Mouse (Mus musculus): ENCODE results near the gene Fam124b. TPM values are rescaled to one million over a fixed set of nuclear protein-coding genes. Genes with fewer than 3 reads are reported as not detected.
A peak's percentile ranks its signal among the peaks of the same experiment; 100 is the strongest.

Gene Fam124b
- polyA plus RNA-seq (2015; fragmentation: Nextera tagmentation; extraction: Ambion mirVana): 1.4 and 1.5 TPM in 2 replicates

DNA sequence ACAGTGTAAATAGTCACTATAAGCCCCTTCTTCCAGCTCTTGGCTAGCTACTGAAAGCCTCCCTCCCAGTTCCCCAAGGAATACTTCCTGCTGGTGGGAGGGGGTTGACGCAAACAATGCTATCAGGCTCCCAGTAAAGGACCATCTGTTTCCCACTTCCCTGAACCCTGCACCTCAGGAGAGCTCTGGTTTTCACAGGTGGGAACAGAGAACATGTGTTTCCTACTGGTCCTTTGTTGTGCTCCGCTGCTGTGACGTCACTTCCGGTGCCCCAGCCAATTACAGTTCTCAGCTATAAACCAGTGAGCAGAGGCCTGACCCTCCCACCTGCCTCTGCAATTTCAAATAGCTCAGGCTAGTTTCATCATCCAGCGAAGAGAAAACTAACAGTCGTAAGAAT lies at the start of gene Fam124b:
TSS of gene Fam124b (minus strand) at position 206 of the 400 bp plus-strand sequence.
- H3K4me1 ChIP-seq (replicated peaks): no peaks in the 10 kb centered on the region
- no peak within 1 kb of the TSS for H3K4me2 ChIP-seq
- H3K9ac ChIP-seq: no peak within 1 kb of the TSS
- ATAC-seq (replicated peaks; ENCODE audit: insufficient number of reproducible peaks, insufficient read depth, low FRiP score, low read depth): peak; percentile 86
- H3K9me3 ChIP-seq (replicated peaks): no peaks in the 10 kb centered on the region
- H3K27me3 ChIP-seq: no peaks in the 10 kb centered on the region
- H3K4me3 ChIP-seq: no peak within 1 kb of the TSS
- 52% methylated on average over 6 of the region's 6 CpGs for WGBS
- no peaks in the 10 kb centered on the region for H3K36me3 ChIP-seq
- peak within 1 kb of the TSS; percentile 45 for H3K27ac ChIP-seq

GRCm38 (mm10) chr1:80260443-80260842 lies 42.2 kb upstream of the Fam124b start:
- H3K27me3 ChIP-seq: no peaks in the 10 kb centered on the region
- 80% methylated on average over 1 of the region's 1 CpGs for WGBS
- ATAC-seq (replicated peaks; ENCODE audit: insufficient number of reproducible peaks, insufficient read depth, low FRiP score, low read depth): no peak

GRCm38 (mm10) chr1:80258632-80259031 lies 40.4 kb upstream of the Fam124b start:
- Histone ChIP-seq H3K4me2 (no peak overlapping the region), H3K9ac (no peak overlapping the region), H3K36me3 (no peaks in the 10 kb centered on the region), H3K4me3 (no peak overlapping the region), H3K27me3 (no peaks in the 10 kb centered on the region), H3K4me1 (replicated peaks) (peaks cover 2% of the 10 kb centered on the region; the same call in 1 of the 2 replicates), H3K9me3 (replicated peaks) (no peaks in the 10 kb centered on the region), H3K27ac (no peak overlapping the region)
- 62% methylated on average over 4 of the region's 4 CpGs for WGBS
- no peak for ATAC-seq (replicated peaks; ENCODE audit: insufficient number of reproducible peaks, insufficient read depth, low FRiP score, low read depth)

More at GRCm38 (mm10) chr1:80260443-80260842, 42.2 kb upstream of the Fam124b start:
- Histone ChIP-seq H3K4me2 (no peak overlapping the region), H3K9me3 (replicated peaks) (no peaks in the 10 kb centered on the region), H3K4me3 (no peak overlapping the region), H3K9ac (no peak overlapping the region), H3K27ac (no peak overlapping the region), H3K36me3 (no peaks in the 10 kb centered on the region; the same call in 1 of the 2 replicates), H3K4me1 (replicated peaks) (peaks cover 2% of the 10 kb centered on the region; the same call in 1 of the 2 replicates)

GRCm38 (mm10) chr1:80253309-80253708 lies 35.0 kb upstream of the Fam124b start:
- H3K4me3 ChIP-seq: no peak overlapping the region
- no peak overlapping the region for H3K27ac ChIP-seq
- H3K4me1 ChIP-seq (replicated peaks): no peaks in the 10 kb centered on the region
- no peak overlapping the region for H3K4me2 ChIP-seq
- no peaks in the 10 kb centered on the region for H3K36me3 ChIP-seq
- no peaks in the 10 kb centered on the region for H3K9me3 ChIP-seq (replicated peaks)
- ATAC-seq (replicated peaks; ENCODE audit: insufficient number of reproducible peaks, insufficient read depth, low FRiP score, low read depth): no peak
- no peaks in the 10 kb centered on the region for H3K27me3 ChIP-seq
- H3K9ac ChIP-seq: no peak overlapping the region

DNA sequence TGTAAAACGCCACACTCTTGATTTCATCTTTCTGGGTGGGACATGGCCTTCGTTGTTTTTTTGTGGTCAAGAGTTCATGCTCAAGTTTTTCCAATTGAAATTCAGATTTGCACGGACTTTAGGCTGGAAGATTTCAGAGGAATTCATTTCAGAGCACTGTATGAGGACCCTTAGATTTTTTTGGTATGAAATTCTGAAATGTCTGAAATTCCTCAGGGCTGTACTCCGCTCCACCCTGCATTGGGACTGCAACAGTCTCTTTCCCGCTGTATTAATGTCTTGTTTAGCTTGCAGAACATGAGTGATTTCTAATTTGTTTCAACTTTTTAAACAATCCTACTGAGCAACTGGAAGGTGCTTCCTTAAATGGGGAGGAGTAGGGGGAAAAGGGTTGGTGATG lies 32.0 kb upstream of the Fam124b start:
- Histone ChIP-seq H3K9ac (no peak overlapping the region), H3K4me3 (no peak overlapping the region), H3K4me2 (no peak overlapping the region), H3K4me1 (replicated peaks) (no peaks in the 10 kb centered on the region), H3K9me3 (replicated peaks) (no peaks in the 10 kb centered on the region), H3K36me3 (no peaks in the 10 kb centered on the region), H3K27ac (no peak overlapping the region), H3K27me3 (no peaks in the 10 kb centered on the region)
- WGBS: 74% methylated on average over 5 of the region's 5 CpGs
- no peak for ATAC-seq (replicated peaks; ENCODE audit: insufficient number of reproducible peaks, insufficient read depth, low FRiP score, low read depth)

DNA sequence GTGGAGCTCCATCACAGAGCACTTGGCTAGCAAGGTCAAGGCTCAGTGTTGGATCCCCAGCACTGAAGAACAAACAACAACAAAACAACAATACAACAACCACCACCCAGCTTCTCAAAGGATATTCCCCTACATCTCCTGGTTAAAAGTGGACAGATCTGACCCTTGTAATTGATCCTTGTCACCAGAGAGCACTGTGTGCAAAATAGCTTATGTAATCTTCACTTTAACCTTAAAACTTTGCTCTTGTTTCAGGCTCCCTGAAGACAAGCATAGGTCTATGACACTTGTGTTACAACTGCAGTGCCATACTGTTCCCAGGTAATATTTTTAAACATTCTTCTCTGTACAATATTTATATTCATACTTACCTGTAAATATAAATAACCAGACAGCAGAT lies 28.9 kb upstream of the Fam124b start:
- Histone ChIP-seq H3K9me3 (replicated peaks) (no peaks in the 10 kb centered on the region), H3K9ac (no peak overlapping the region), H3K36me3 (no peaks in the 10 kb centered on the region), H3K4me2 (no peak overlapping the region), H3K4me3 (no peak overlapping the region), H3K4me1 (replicated peaks) (no peaks in the 10 kb centered on the region), H3K27ac (no peak overlapping the region), H3K27me3 (no peaks in the 10 kb centered on the region)
- no peak for ATAC-seq (replicated peaks; ENCODE audit: insufficient number of reproducible peaks, insufficient read depth, low FRiP score, low read depth)

GRCm38 (mm10) chr1:80244123-80244522 lies 25.9 kb upstream of the Fam124b start:
- Histone ChIP-seq H3K9ac (no peak overlapping the region), H3K36me3 (no peaks in the 10 kb centered on the region), H3K4me1 (replicated peaks) (no peaks in the 10 kb centered on the region), H3K4me2 (no peak overlapping the region), H3K27ac (no peak overlapping the region), H3K9me3 (replicated peaks) (no peaks in the 10 kb centered on the region), H3K4me3 (no peak overlapping the region), H3K27me3 (no peaks in the 10 kb centered on the region)
- WGBS: 47% methylated on average over 3 of the region's 3 CpGs
- no peak for ATAC-seq (replicated peaks; ENCODE audit: insufficient number of reproducible peaks, insufficient read depth, low FRiP score, low read depth)

DNA sequence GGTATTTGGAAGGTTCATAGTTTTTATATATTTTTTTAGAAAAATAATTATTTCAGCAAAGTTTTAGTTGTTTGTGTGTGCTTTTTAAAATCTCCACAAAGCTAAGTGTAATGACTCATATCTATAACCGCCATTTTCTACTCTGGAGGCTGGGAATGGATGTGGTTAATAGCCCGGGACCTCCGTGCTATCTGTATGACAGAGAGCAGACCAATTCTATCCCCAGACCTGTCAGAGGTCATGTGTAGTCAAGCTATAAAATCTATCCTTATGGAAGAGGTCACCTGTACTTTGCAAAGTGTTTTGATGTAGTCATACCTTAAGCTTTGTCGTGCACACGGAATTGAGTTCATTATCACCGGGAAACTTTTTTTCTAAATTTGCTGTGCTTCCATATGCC lies 23.3 kb upstream of the Fam124b start:
- H3K36me3 ChIP-seq: no peaks in the 10 kb centered on the region
- 93% methylated on average over 6 of the region's 6 CpGs for WGBS
- no peak overlapping the region for H3K4me3 ChIP-seq
- H3K27me3 ChIP-seq: no peaks in the 10 kb centered on the region
- H3K27ac ChIP-seq: no peak overlapping the region
- no peak for ATAC-seq (replicated peaks; ENCODE audit: insufficient number of reproducible peaks, insufficient read depth, low FRiP score, low read depth)
- no peaks in the 10 kb centered on the region for H3K9me3 ChIP-seq (replicated peaks)
- H3K4me2 ChIP-seq: no peak overlapping the region
- H3K9ac ChIP-seq: no peak overlapping the region
- H3K4me1 ChIP-seq (replicated peaks): no peaks in the 10 kb centered on the region

- Histone ChIP-seq H3K27ac (no peak overlapping the region), H3K27me3 (no peaks in the 10 kb centered on the region), H3K4me1 (replicated peaks) (no peaks in the 10 kb centered on the region), H3K9me3 (replicated peaks) (no peaks in the 10 kb centered on the region), H3K9ac (no peak overlapping the region), H3K4me2 (no peak overlapping the region), H3K36me3 (no peaks in the 10 kb centered on the region), H3K4me3 (no peak overlapping the region)
- WGBS: 46% methylated on average over 12 of the region's 12 CpGs
- ATAC-seq (replicated peaks; ENCODE audit: insufficient number of reproducible peaks, insufficient read depth, low FRiP score, low read depth): no peak; the same call in 1 of the 2 replicates
Observed at GRCm38 (mm10) chr1:80240017-80240660, 21.9 kb upstream of the Fam124b start.

DNA sequence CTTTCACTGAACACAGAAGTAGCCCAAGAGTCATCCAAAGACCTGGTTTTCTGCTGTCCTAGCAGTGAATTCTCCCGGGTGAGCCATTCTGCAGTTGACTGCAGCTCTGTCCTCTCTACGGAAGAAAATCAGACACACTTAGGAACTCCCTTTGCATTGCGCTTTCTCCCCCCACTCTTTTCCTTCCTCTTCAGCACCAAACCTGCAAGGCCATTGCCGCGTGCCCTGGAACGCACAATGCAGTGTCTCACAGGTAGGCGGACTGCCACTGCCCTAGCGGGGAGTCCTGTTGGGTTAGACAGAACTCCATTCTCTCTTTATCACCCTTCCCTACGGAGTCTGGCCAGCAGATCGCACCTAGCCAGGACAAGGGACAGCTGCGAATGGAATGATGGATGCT lies 21.2 kb upstream of the Fam124b start:
- 55% methylated on average over 11 of the region's 11 CpGs for WGBS
- Histone ChIP-seq H3K27me3 (no peaks in the 10 kb centered on the region), H3K27ac (no peak overlapping the region), H3K9me3 (replicated peaks) (no peaks in the 10 kb centered on the region), H3K4me1 (replicated peaks) (no peaks in the 10 kb centered on the region), H3K9ac (no peak overlapping the region), H3K36me3 (no peaks in the 10 kb centered on the region), H3K4me3 (no peak overlapping the region), H3K4me2 (no peak overlapping the region)
- ATAC-seq (replicated peaks; ENCODE audit: insufficient number of reproducible peaks, insufficient read depth, low FRiP score, low read depth): no peak

DNA sequence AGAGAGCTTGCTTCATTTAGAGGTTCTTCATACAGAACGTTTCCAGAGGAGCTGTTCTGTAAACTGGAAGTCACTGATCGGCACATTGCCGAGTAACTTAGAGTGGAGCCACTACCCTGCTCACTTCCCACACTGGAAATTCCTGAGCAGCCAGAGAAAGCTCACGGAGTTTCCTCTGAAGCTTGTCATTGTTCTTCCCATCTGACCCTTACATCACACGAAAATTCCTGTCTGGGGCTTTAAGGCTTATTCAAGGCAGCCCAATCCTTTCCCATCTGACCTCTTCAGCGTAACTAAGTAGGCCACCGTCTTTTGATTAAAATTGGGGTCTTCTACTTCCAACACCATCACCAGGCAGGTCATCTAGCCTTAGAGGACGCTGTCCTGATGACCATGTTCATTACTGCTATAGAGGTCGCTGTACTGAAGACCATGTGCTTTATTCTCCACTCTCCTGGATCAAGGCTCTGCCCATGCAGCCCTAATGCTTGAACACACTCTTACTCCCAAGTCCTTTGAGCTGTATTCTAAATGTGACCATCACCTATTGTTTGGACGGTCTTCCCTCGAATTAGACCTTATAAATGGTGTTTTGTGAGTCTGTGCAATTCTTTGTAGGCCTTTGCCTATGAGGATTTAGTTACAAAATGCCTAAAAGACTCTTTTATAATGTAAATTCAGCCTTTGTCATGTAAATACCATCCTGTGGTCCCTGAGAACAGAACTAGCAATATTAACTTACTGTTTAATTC lies 18.9 kb upstream of the Fam124b start:
- no peak for ATAC-seq (replicated peaks; ENCODE audit: insufficient number of reproducible peaks, insufficient read depth, low FRiP score, low read depth)
- no peak overlapping the region for H3K4me2 ChIP-seq
- H3K9ac ChIP-seq: no peak overlapping the region
- no peak overlapping the region for H3K4me3 ChIP-seq
- H3K4me1 ChIP-seq (replicated peaks): no peaks in the 10 kb centered on the region
- no peaks in the 10 kb centered on the region for H3K27me3 ChIP-seq
- WGBS: 53% methylated on average over 11 of the region's 11 CpGs
- H3K27ac ChIP-seq: no peak overlapping the region
- no peaks in the 10 kb centered on the region for H3K9me3 ChIP-seq (replicated peaks)
- no peaks in the 10 kb centered on the region for H3K36me3 ChIP-seq

GRCm38 (mm10) chr1:80236126-80236525 lies 17.9 kb upstream of the Fam124b start:
- Histone ChIP-seq H3K36me3 (no peaks in the 10 kb centered on the region), H3K4me3 (no peak overlapping the region), H3K4me1 (replicated peaks) (no peaks in the 10 kb centered on the region), H3K27me3 (no peaks in the 10 kb centered on the region), H3K4me2 (no peak overlapping the region), H3K27ac (no peak overlapping the region), H3K9me3 (replicated peaks) (no peaks in the 10 kb centered on the region), H3K9ac (no peak overlapping the region)
- ATAC-seq (replicated peaks; ENCODE audit: insufficient number of reproducible peaks, insufficient read depth, low FRiP score, low read depth): no peak
- 11% methylated on average over 1 of the region's 1 CpGs for WGBS

Measured in heart, embryonic 15.5 days (tissue).